ENCODE assay signal across 12 mouse cellular contexts in the genomic region with DNA sequence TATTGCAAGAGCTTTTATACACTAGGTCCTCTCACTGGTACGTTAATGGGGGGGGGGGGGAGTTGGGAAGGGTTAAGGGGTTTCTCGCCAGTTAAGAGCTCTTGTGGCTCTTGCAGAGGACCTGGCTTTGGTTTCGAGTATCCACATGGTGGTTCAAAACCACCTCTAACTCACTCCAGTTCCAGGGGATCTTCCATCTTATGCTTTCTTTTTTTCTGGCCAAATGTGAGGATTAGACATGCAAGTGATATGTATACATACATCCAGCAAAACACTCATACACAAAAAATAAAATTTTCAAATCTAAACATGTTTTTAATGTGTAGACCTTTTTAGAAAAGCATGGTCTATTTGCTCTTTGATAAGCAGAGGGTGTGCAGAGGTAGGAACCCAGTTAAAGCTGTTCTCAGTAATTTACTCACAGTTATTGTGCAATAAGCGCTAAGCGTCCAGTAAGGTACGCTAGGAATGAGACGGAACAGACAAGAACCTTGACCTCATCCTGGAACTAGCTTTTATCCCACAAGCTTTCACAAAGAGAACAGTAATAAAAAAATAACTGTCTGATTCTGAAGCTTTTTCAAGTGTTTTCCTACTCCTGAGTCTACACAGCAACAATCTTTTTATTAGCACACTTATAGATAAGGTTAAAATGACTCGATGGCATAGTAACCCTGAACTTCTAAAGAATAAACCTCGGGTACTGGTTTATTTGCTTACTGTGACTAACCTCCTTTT. TPM values are rescaled to one million over a fixed set of nuclear protein-coding genes. Genes with fewer than 3 reads are reported as not detected.
DNase-seq lines count a peak whose midpoint lies in the region; ATAC-seq and TF ChIP-seq lines count a peak whose summit lies in the region.
"Had no signal": no experiment of that assay in that cellular context is flagged by ENCODE, and none has a peak within 500 bp of the region (broad histone marks: within the 10 kb centered on the region; RNA-seq: fewer than 3 reads in every experiment).

No protein-coding gene starts in this region.

- no peak for TF ChIP-seq CTCF in heart, adult 2 months (IDR thresholded peaks at IDR 0.05)
- TF ChIP-seq CTCF in stomach, postnatal 0 days (IDR thresholded peaks at IDR 0.05; ENCODE audit: low read depth): no peak

- no peak for ATAC-seq in heart, embryonic 14.5 days (ENCODE audit: insufficient number of reproducible peaks, insufficient read depth, low FRiP score, low read depth)
- no peak for ATAC-seq in stomach, embryonic 14.5 days (ENCODE audit: insufficient number of reproducible peaks, insufficient read depth, low FRiP score, low read depth)
- ATAC-seq in stomach, postnatal 0 days (ENCODE audit: low FRiP score, low TSS enrichment): no peak

- no peaks in the 10 kb centered on the region for H3K9me3 ChIP-seq in heart, embryonic 14.5 days (ENCODE audit: control insufficient read depth, low read length)
- H3K9me3 ChIP-seq in stomach, embryonic 14.5 days (ENCODE audit: control insufficient read depth, low read depth, low read length): no peaks in the 10 kb centered on the region
- H3K9me3 ChIP-seq in stomach, postnatal 0 days (ENCODE audit: control insufficient read depth, low read length): no peaks in the 10 kb centered on the region
- H3K9me3 ChIP-seq: neural tube, embryonic 12.5 days had no signal

- peak overlapping the region; percentile 59; the same call in 1 of the 2 replicates for H3K9ac ChIP-seq in heart, embryonic 14.5 days (ENCODE audit: low read length)
- H3K9ac ChIP-seq in heart, adult 2 months (ENCODE audit: low read depth, low read length): no peak overlapping the region
- no peak overlapping the region for H3K9ac ChIP-seq in stomach, embryonic 14.5 days (replicated peaks; ENCODE audit: low read depth, low read length)
- H3K9ac ChIP-seq in stomach, postnatal 0 days (ENCODE audit: low read length): no peak overlapping the region
- H3K9ac ChIP-seq: hindbrain, embryonic 14.5 days; neural tube, embryonic 12.5 days had no signal

- peak overlapping the region; percentile 89 to 93 for H3K27ac ChIP-seq in heart, embryonic 14.5 days (replicated peaks in 1 of 2; ENCODE audit: control insufficient read depth in 1 of 2, insufficient read depth in 1 of 2, low read depth in 2 of 2, low read length in 2 of 2)
- no peak overlapping the region for H3K27ac ChIP-seq in heart, adult 2 months
- peak overlapping the region; percentile 68 for H3K27ac ChIP-seq in stomach, embryonic 14.5 days (ENCODE audit: low read length)
- no peak overlapping the region for H3K27ac ChIP-seq in stomach, postnatal 0 days (replicated peaks)
- H3K27ac ChIP-seq: hindbrain, embryonic 14.5 days; left cerebral cortex, adult 2 months; neural tube, embryonic 12.5 days had no signal

- H3K36me3 ChIP-seq in heart, embryonic 14.5 days (ENCODE audit: control insufficient read depth, insufficient read depth, low read length): no peaks in the 10 kb centered on the region
- no peaks in the 10 kb centered on the region for H3K36me3 ChIP-seq in heart, adult 2 months (ENCODE audit: control insufficient read depth, insufficient read depth, low read length)
- H3K36me3 ChIP-seq in stomach, embryonic 14.5 days (ENCODE audit: control insufficient read depth, insufficient read depth, low read length): no peaks in the 10 kb centered on the region
- no peaks in the 10 kb centered on the region for H3K36me3 ChIP-seq in stomach, postnatal 0 days (ENCODE audit: control insufficient read depth, insufficient read depth, low read length)
- H3K36me3 ChIP-seq: neural tube, embryonic 12.5 days had no signal

- 63% methylated on average over 9 of the region's 9 CpGs for WGBS in heart, embryonic 14.5 days
- WGBS in heart, adult 2 months: 69% methylated on average over 9 of the region's 9 CpGs
- 61% methylated on average over 9 of the region's 9 CpGs for WGBS in stomach, embryonic 14.5 days
- WGBS in stomach, postnatal 0 days: 49% methylated on average over 9 of the region's 9 CpGs

- H3K27me3 ChIP-seq in heart, embryonic 14.5 days (ENCODE audit: control insufficient read depth, insufficient read depth, low read length): no peaks in the 10 kb centered on the region
- no peaks in the 10 kb centered on the region for H3K27me3 ChIP-seq in heart, adult 2 months (ENCODE audit: control insufficient read depth, insufficient read depth, low read length)
- no peaks in the 10 kb centered on the region for H3K27me3 ChIP-seq in stomach, embryonic 14.5 days (ENCODE audit: control insufficient read depth, insufficient read depth, low read length)
- H3K27me3 ChIP-seq in stomach, postnatal 0 days (ENCODE audit: control insufficient read depth, insufficient read depth, low read length): no peaks in the 10 kb centered on the region
- H3K27me3 ChIP-seq: neural tube, embryonic 12.5 days had no signal

- DNase-seq in heart, adult 2 months: no peak
- no peak for DNase-seq in stomach, postnatal 0 days (ENCODE audit: low spot score)
- DNase-seq in lung, adult 18-20 months: peak; percentile 27 to 65
- no peak for DNase-seq in cerebellum, postnatal 4 days (ENCODE audit: low spot score in 2 of 2)
- DNase-seq in frontal cortex, postnatal 14 days (ENCODE audit: low spot score in 2 of 2): no peak
- no peak for DNase-seq in urinary bladder, adult 2 months (ENCODE audit: low spot score)
- DNase-seq: right cerebral cortex, adult 18-20 months had no signal

- no peak for TF ChIP-seq EP300 in heart, adult 2 months (IDR thresholded peaks at IDR 0.05; ENCODE audit: insufficient read depth, low read depth, low read length)
- TF ChIP-seq EP300 in stomach, postnatal 0 days (optimal IDR thresholded peaks at IDR 0.05): no peak

- no peaks in the 10 kb centered on the region for H3K79me2 ChIP-seq in heart, adult 2 months (replicated peaks; ENCODE audit: control insufficient read depth, insufficient read depth, low read length)

- H3K4me3 ChIP-seq in heart, embryonic 14.5 days (ENCODE audit: control insufficient read depth in 1 of 2, insufficient read depth in 1 of 2, low read depth in 1 of 2, low read length in 2 of 2): no peak overlapping the region
- H3K4me3 ChIP-seq in heart, adult 2 months: no peak overlapping the region
- H3K4me3 ChIP-seq in stomach, embryonic 14.5 days (ENCODE audit: low read depth, low read length): no peak overlapping the region
- no peak overlapping the region for H3K4me3 ChIP-seq in stomach, postnatal 0 days (ENCODE audit: low read depth, low read length)
- H3K4me3 ChIP-seq: left cerebral cortex, adult 2 months; neural tube, embryonic 12.5 days had no signal

- peaks cover 7 to 34% of the 10 kb centered on the region in 2 experiments; a peak in 3 of 4 replicates for H3K4me1 ChIP-seq in heart, embryonic 14.5 days (ENCODE audit: control insufficient read depth in 2 of 2, insufficient read depth in 2 of 2, low read length in 2 of 2)
- H3K4me1 ChIP-seq in heart, adult 2 months (ENCODE audit: control insufficient read depth, insufficient read depth, low read length): peaks cover 2% of the 10 kb centered on the region
- H3K4me1 ChIP-seq in stomach, embryonic 14.5 days (ENCODE audit: control insufficient read depth, insufficient read depth, low read length): peaks cover 14% of the 10 kb centered on the region
- peaks cover 4% of the 10 kb centered on the region; the same call in 1 of the 2 replicates for H3K4me1 ChIP-seq in stomach, postnatal 0 days (replicated peaks; ENCODE audit: control insufficient read depth, insufficient read depth)

- TF ChIP-seq POLR2A in heart, adult 2 months (IDR thresholded peaks at IDR 0.05; ENCODE audit: insufficient read depth, low read depth, low read length): no peak

- no peak overlapping the region for H3K4me2 ChIP-seq in heart, embryonic 14.5 days (ENCODE audit: low read length)
- no peak overlapping the region for H3K4me2 ChIP-seq in stomach, embryonic 14.5 days (replicated peaks; ENCODE audit: low read depth, low read length)
- H3K4me2 ChIP-seq in stomach, postnatal 0 days (replicated peaks; ENCODE audit: low read depth): no peak overlapping the region
- H3K4me2 ChIP-seq: hindbrain, embryonic 14.5 days; neural tube, embryonic 12.5 days had no signal

- intact Hi-C loops in heart, adult 2 months (cut with DNase I): loop anchor here (10.0 kb wide), 1 partner anchor 169 kb away; no protein-coding TSS in a partner anchor

RNA-seq across cellular contexts. Expression of gene Ect2, which starts 2.3 kb away (rescaled TPM):
- polyA plus RNA-seq in heart, embryonic 14.5 days (2014; fragmentation: Nextera tagmentation; extraction: Ambion mirVana): 43.7 and 52.3 TPM in 2 replicates
- under 1 TPM; 0.39 to 0.73 TPM for total RNA-seq in heart, adult 2 months (2021)
- 0.12 and 0.29 TPM in 2 replicates for polyA plus RNA-seq in heart, adult 2 months (2012; rRNA removed)
- polyA plus RNA-seq in stomach, embryonic 14.5 days (2014; fragmentation: Nextera tagmentation; extraction: Ambion mirVana): 59.1 and 60.7 TPM in 2 replicates
- 7.8 and 8.6 TPM in 2 replicates for polyA plus RNA-seq in stomach, postnatal 0 days (2015; fragmentation: Nextera tagmentation; extraction: Ambion mirVana)
- 1.3 and 1.4 TPM in 2 replicates for polyA plus RNA-seq in urinary bladder, adult 2 months (2012; rRNA removed)

RNA-seq across cellular contexts. Expression of gene Nceh1, which starts 26.7 kb away (rescaled TPM):
- polyA plus RNA-seq in heart, embryonic 14.5 days (2014; fragmentation: Nextera tagmentation; extraction: Ambion mirVana): 18.1 and 21.3 TPM in 2 replicates
- total RNA-seq in heart, adult 2 months (2021): 100 to 1,000 TPM; 201 to 233 TPM
- polyA plus RNA-seq in heart, adult 2 months (2012; rRNA removed): 81.3 and 118 TPM in 2 replicates
- polyA plus RNA-seq in stomach, embryonic 14.5 days (2014; fragmentation: Nextera tagmentation; extraction: Ambion mirVana): 6.7 and 7.5 TPM in 2 replicates
- polyA plus RNA-seq in stomach, postnatal 0 days (2015; fragmentation: Nextera tagmentation; extraction: Ambion mirVana): 23.3 and 28.4 TPM in 2 replicates
- 5.8 and 7.9 TPM in 2 replicates for polyA plus RNA-seq in urinary bladder, adult 2 months (2012; rRNA removed)

Comparison
In these comparisons a context has a peak if more than half of its experiments do, and no peak if none do; other contexts are left out.
1. H3K27ac ChIP-seq: peak in heart, embryonic 14.5 days (2 of 2) and stomach, embryonic 14.5 days (single experiment); none in heart, adult 2 months (single experiment) and stomach, postnatal 0 days (single experiment).
2. DNase-seq: peak in lung, adult 18-20 months (2 of 2); none in heart, adult 2 months (0 of 2), stomach, postnatal 0 days (single experiment), cerebellum, postnatal 4 days (0 of 2), frontal cortex, postnatal 14 days (0 of 2) and urinary bladder, adult 2 months (single experiment).